Mouse (Mus musculus) G1E (cell line): ENCODE data around the gene Scai. TPM values are rescaled to one million over a fixed set of nuclear protein-coding genes. Genes with fewer than 3 reads are reported as not detected.

Source experiments
- ATAC-seq: 2 replicates; pipeline ENCODE4 v1.8.0; 2016; ENCODE audit warnings: mild to moderate bottlenecking; ENCODE audit not compliant: insufficient number of reproducible peaks, poor library complexity, low FRiP score, severe bottlenecking; ENCODE audit errors: extremely low read depth
- DNase-seq: peaks from one replicate; pipeline ENCODE4 v3.0.0; 2012; ENCODE audit warnings: low spot score
- H3K27me3 ChIP-seq: 2 replicates; pipeline ENCODE4 v1.6.1; 2012; ENCODE audit warnings: mild to moderate bottlenecking, low read length, inconsistent platforms; ENCODE audit not compliant: insufficient read depth
- H3K36me3 ChIP-seq: replicated peaks from 2 replicates; pipeline ENCODE3; 2012; ENCODE audit warnings: mild to moderate bottlenecking, inconsistent platforms
- H3K4me1 ChIP-seq: 2 replicates; pipeline ENCODE4 v1.6.1; 2012; ENCODE audit warnings: low read depth, low read length, inconsistent platforms, mixed read lengths; ENCODE audit not compliant: insufficient read depth
- H3K4me3 ChIP-seq: 2 replicates; pipeline ENCODE4 v1.5.1; 2012; ENCODE audit warnings: low read depth, mild to moderate bottlenecking, inconsistent platforms, low read length, moderate library complexity, mixed read lengths
- H3K9me3 ChIP-seq: replicated peaks from 2 replicates; pipeline ENCODE4 v1.6.1; 2012; ENCODE audit warnings: inconsistent platforms
- CTCF ChIP-seq: IDR thresholded peaks from 2 replicates; pipeline ENCODE4 v1.5.1; 2012; ENCODE audit warnings: low read depth, low read length, inconsistent platforms, mixed read lengths
- GATA1 ChIP-seq: IDR thresholded peaks from 2 replicates; pipeline ENCODE4 v1.6.1; 2012; ENCODE audit warnings: borderline replicate concordance, low read length, inconsistent platforms, mixed read lengths
- GATA2 ChIP-seq: IDR thresholded peaks from 2 replicates; pipeline ENCODE4 v1.6.1; 2012; ENCODE audit warnings: low read depth, low read length, inconsistent platforms, borderline replicate concordance
- POLR2AphosphoS5 ChIP-seq: IDR thresholded peaks from 2 replicates; pipeline ENCODE4 v1.6.1; 2012; ENCODE audit warnings: low read depth, low read length, inconsistent platforms; ENCODE audit not compliant: insufficient replicate concordance
- TAL1 ChIP-seq: conservative IDR thresholded peaks from 2 replicates; pipeline ENCODE4 v1.6.1; 2012; ENCODE audit warnings: low read depth, low read length, inconsistent platforms, mixed read lengths
- polyA plus RNA-seq: library from polyadenylated mRNA; stranded (reverse); fragments of >175 nt; gene quantifications from 2 replicates; pipeline ENCODE4 v1.2.3, GENCODE M21; 2012
- total RNA-seq, 2 experiments: library from RNA; stranded (forward) in 1 of 2; stranded (reverse) in 1 of 2; fragments of 200-1000 nt in 1 of 2; fragments of >200 nt in 1 of 2; fragmentation: Nextera tagmentation in 1 of 2; gene quantifications; 2 replicates each; pipeline ENCODE4 v1.2.3; 2014 to 2017

The Scai gene
- total and polyA plus RNA-seq, 3 experiments, result 9.3 to 35.4 (median 28.6) TPM

- no peak overlapping the region for H3K4me3 ChIP-seq
- no peaks in the 10 kb centered on the region for H3K9me3 ChIP-seq
- no peak for ATAC-seq
- H3K36me3 ChIP-seq, result peaks cover 79% of the 10 kb centered on the region
- TF ChIP-seq GATA1, result no peak
- no peak for TF ChIP-seq TAL1
- no peak for TF ChIP-seq CTCF
- TF ChIP-seq GATA2, result no peak
- TF ChIP-seq POLR2AphosphoS5, result no peak
- H3K4me1 ChIP-seq, result peaks cover 5% of the 10 kb centered on the region; the same call in 1 of the 2 replicates
- no peaks in the 10 kb centered on the region for H3K27me3 ChIP-seq
- no peak for DNase-seq
Measured at GRCm38 (mm10) chr2:39031611-39032010, 158.9 kb downstream of the Scai start.

GRCm38 (mm10) chr2:39020004-39020403, 170.5 kb downstream of the Scai start:
- TF ChIP-seq GATA2 (no peak), GATA1 (no peak)
- ATAC-seq, result no peak
- Histone ChIP-seq H3K27me3 (no peaks in the 10 kb centered on the region), H3K9me3 (no peaks in the 10 kb centered on the region), H3K4me1 (no peaks in the 10 kb centered on the region), H3K4me3 (no peak overlapping the region), H3K36me3 (peaks cover 90% of the 10 kb centered on the region)
- DNase-seq, result no peak

- Histone ChIP-seq H3K4me1 (peaks cover 7% of the 10 kb centered on the region), H3K27me3 (no peaks in the 10 kb centered on the region), H3K36me3 (peaks cover 94% of the 10 kb centered on the region), H3K4me3 (no peak overlapping the region), H3K9me3 (no peaks in the 10 kb centered on the region)
- ATAC-seq (no peak), DNase-seq (no peak)
- TF ChIP-seq GATA2 (no peak), TAL1 (no peak), POLR2AphosphoS5 (no peak), GATA1 (no peak), CTCF (no peak)
Measured at GRCm38 (mm10) chr2:39016581-39016980, 174.0 kb downstream of the Scai start.

Other genes starting within 250 kb of the Scai start
- 1.6 and 1.9 TPM in 2 replicates for gene Wdr38, start 193.3 kb downstream of the Scai start, total RNA-seq (2014; fragmentation: Nextera tagmentation)
- gene Wdr38, start 193.3 kb downstream of the Scai start, total RNA-seq (2017), result 1.8 and 2.3 TPM in 2 replicates
- gene Wdr38, start 193.3 kb downstream of the Scai start, polyA plus RNA-seq, result 0.25 and 0.34 TPM in 2 replicates
- 33.3 and 34.3 TPM in 2 replicates for gene Arpc5l, start 185.4 kb downstream of the Scai start, total RNA-seq (2014; fragmentation: Nextera tagmentation)
- gene Arpc5l, start 185.4 kb downstream of the Scai start, total RNA-seq (2017), result 62.4 and 71.6 TPM in 2 replicates
- gene Arpc5l, start 185.4 kb downstream of the Scai start, polyA plus RNA-seq, result 59.8 and 85.1 TPM in 2 replicates
- 628 and 641 TPM in 2 replicates for gene Rpl35, start 185.1 kb downstream of the Scai start, total RNA-seq (2014; fragmentation: Nextera tagmentation)
- 1,378 and 1,941 TPM in 2 replicates for gene Rpl35, start 185.1 kb downstream of the Scai start, total RNA-seq (2017)
- gene Rpl35, start 185.1 kb downstream of the Scai start, polyA plus RNA-seq, result 315 and 358 TPM in 2 replicates
- gene Golga1, start 125.2 kb downstream of the Scai start, total RNA-seq (2014; fragmentation: Nextera tagmentation), result 29.4 and 33.5 TPM in 2 replicates
- gene Golga1, start 125.2 kb downstream of the Scai start, total RNA-seq (2017), result 26.7 and 27.9 TPM in 2 replicates
- 1.9 and 2.3 TPM in 2 replicates for gene Golga1, start 125.2 kb downstream of the Scai start, polyA plus RNA-seq
- 167 and 204 TPM in 2 replicates for gene Ppp6c, start 35.7 kb upstream of the Scai start, total RNA-seq (2014; fragmentation: Nextera tagmentation)
- gene Ppp6c, start 35.7 kb upstream of the Scai start, total RNA-seq (2017), result 79.1 and 93.4 TPM in 2 replicates
- gene Ppp6c, start 35.7 kb upstream of the Scai start, polyA plus RNA-seq, result 2.1 and 3.8 TPM in 2 replicates